Mouse (Mus musculus): Measurements from ENCODE around the gene Ppp1r13b. TPM values are rescaled to one million over a fixed set of nuclear protein-coding genes. Genes with fewer than 3 reads are reported as not detected.

Gene Ppp1r13b
- total and polyA plus RNA-seq, 2 experiments from 2014 or later: 11.2 to 18.2 TPM

DNA sequence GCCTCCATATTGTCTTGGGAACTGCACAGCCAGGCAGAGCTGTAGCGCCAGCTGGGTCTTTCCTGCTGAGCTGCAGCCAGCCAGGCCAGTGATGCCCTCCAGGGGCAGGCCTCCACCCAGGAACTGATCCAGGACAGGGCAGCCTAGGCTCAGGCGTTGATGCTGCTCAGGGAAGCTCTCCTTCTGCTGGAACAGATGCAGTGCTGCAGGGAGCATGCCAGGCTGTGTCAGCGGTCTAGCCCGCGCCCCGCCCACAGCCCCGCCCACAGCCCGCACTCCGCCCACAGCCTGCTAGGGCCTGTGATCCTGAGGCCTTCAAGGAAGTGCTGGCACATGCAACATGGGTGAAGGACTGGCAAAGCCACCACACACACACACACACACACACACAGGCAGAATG is 98.1 kb downstream of the Ppp1r13b start:
- no peak overlapping the region for H3K4me3 ChIP-seq (ENCODE audit: low read depth, low read length)
- DNase-seq (ENCODE audit: low spot score): peak; percentile 63
- peaks cover 6% of the 10 kb centered on the region; the same call in 1 of the 2 replicates for H3K4me1 ChIP-seq (ENCODE audit: control insufficient read depth, insufficient read depth)
- peak; percentile 9; the same call in 1 of the 2 replicates for ATAC-seq (ENCODE audit: insufficient read depth, low read depth)
- H3K27me3 ChIP-seq (ENCODE audit: control insufficient read depth, insufficient read depth, low read length): no peaks in the 10 kb centered on the region
- H3K36me3 ChIP-seq (replicated peaks; ENCODE audit: control insufficient read depth, insufficient read depth, low read length): peaks cover 37% of the 10 kb centered on the region
- H3K9me3 ChIP-seq (replicated peaks; ENCODE audit: control insufficient read depth, low read length): no peaks in the 10 kb centered on the region
- no peak for TF ChIP-seq EP300 (IDR thresholded peaks at IDR 0.05; ENCODE audit: low read depth)
- peak; percentile 26; the same call in 1 of the 2 replicates for TF ChIP-seq CTCF (IDR thresholded peaks at IDR 0.05; ENCODE audit: low read depth)
- WGBS: 2% methylated on average over 9 of the region's 9 CpGs
- H3K9ac ChIP-seq (replicated peaks; ENCODE audit: low read depth, low read length): no peak overlapping the region
- H3K4me2 ChIP-seq (ENCODE audit: low read depth, low read length): no peak overlapping the region
- H3K27ac ChIP-seq (ENCODE audit: low read depth): 0 out of 2 replicates have a peak overlapping the region, but pooled peaks have one; percentile 4

DNA sequence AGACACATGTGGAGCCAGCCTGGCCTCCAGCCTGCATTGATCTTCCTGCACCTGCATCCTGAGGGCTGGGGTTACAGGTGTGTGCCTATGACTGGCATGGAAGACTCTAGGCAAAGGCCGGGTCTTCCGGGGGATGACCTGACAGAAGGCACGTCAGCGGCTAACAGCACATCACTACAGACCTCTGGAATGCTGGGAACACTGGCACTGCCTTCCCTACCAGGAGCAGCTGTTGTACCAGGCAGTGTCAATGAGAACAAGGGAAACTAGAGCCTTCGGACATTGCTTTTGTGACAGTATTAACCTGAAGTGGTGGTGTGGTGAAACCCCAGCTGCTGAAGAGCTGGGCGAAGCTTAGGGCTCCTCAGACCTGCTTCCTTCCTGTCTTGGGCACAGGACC is 99.1 kb downstream of the Ppp1r13b start:
- Histone ChIP-seq H3K9me3 (replicated peaks; ENCODE audit: control insufficient read depth, low read length) (no peaks in the 10 kb centered on the region), H3K4me2 (ENCODE audit: low read depth, low read length) (no peak overlapping the region), H3K27me3 (ENCODE audit: control insufficient read depth, insufficient read depth, low read length) (no peaks in the 10 kb centered on the region), H3K27ac (ENCODE audit: low read depth) (no peak overlapping the region), H3K4me3 (ENCODE audit: low read depth, low read length) (no peak overlapping the region), H3K4me1 (ENCODE audit: control insufficient read depth, insufficient read depth) (peaks cover 5% of the 10 kb centered on the region; the same call in 1 of the 2 replicates), H3K36me3 (replicated peaks; ENCODE audit: control insufficient read depth, insufficient read depth, low read length) (peaks cover 46% of the 10 kb centered on the region), H3K9ac (replicated peaks; ENCODE audit: low read depth, low read length) (no peak overlapping the region)
- no peak for TF ChIP-seq CTCF (IDR thresholded peaks at IDR 0.05; ENCODE audit: low read depth)
- TF ChIP-seq EP300 (IDR thresholded peaks at IDR 0.05; ENCODE audit: low read depth): no peak
- ATAC-seq (ENCODE audit: insufficient read depth, low read depth) (no peak), DNase-seq (ENCODE audit: low spot score) (no peak)
- 85% methylated on average over 6 of the region's 6 CpGs for WGBS

DNA sequence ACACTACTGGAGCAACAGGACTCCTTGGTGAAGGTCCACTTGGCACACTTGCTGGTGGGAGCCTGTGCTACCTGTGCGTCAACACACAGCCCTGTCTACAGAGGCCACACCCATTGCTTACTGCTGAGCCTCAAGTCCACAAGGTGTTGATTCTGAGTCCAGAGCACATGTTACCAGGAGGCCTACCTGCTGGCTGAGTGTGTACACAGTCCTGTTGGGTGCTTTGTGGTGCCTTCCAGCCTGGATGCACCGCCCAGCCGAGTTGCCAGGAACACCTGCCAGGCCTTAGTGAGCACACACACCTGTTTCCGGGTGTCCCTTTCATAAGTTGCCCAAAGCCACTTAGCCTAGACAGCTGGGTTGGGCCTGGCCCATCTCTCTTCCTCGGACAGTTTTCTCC is 104.4 kb downstream of the Ppp1r13b start:
- Histone ChIP-seq H3K27me3 (ENCODE audit: control insufficient read depth, insufficient read depth, low read length) (no peaks in the 10 kb centered on the region), H3K36me3 (replicated peaks; ENCODE audit: control insufficient read depth, insufficient read depth, low read length) (peaks cover 80% of the 10 kb centered on the region), H3K4me1 (ENCODE audit: control insufficient read depth, insufficient read depth) (0 out of 2 replicates have a peak, but pooled peaks cover 4% of the 10 kb centered on the region), H3K9ac (replicated peaks; ENCODE audit: low read depth, low read length) (no peak overlapping the region), H3K27ac (ENCODE audit: low read depth) (no peak overlapping the region), H3K4me3 (ENCODE audit: low read depth, low read length) (no peak overlapping the region), H3K9me3 (replicated peaks; ENCODE audit: control insufficient read depth, low read length) (no peaks in the 10 kb centered on the region), H3K4me2 (ENCODE audit: low read depth, low read length) (no peak overlapping the region)
- ATAC-seq (ENCODE audit: insufficient read depth, low read depth) (no peak), DNase-seq (ENCODE audit: low spot score) (no peak)
- TF ChIP-seq CTCF (IDR thresholded peaks at IDR 0.05; ENCODE audit: low read depth) (no peak), EP300 (IDR thresholded peaks at IDR 0.05; ENCODE audit: low read depth) (no peak)
- 87% methylated on average over 5 of the region's 5 CpGs for WGBS

DNA sequence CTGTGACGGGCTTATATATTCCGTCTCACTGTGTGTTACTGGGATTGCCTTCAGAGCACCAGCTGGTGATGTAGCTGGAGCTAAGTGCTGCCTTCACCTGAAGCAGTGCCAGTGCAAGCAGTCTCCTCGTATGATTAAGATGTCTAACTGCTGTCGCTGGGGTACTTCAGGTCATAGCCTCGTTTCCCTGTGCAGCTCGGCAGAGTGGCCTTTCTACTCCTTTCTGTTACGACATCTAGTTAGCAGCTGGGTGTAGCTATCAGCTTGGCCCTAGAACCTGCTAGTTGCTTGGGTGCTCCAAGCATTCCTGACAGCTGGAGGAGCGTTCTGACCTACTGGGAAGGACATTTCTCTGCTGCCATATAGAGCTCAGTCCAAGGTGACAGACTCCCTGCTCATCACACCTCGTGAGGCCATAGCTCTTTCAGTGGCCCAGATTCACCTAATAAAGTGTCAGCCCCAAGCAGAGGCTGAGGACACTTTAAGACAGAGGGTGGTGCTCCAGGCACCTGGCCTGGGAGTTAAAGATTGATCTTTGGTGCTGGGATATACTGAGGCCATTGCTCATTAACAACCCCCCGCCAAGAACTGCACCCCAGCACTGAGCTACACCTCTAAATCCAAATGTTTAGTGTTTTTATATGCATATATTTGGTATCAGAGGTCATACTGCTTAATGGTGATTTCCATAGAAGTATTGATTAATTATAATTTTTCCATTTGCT is 107.3 kb downstream of the Ppp1r13b start:
- H3K4me1 ChIP-seq (ENCODE audit: control insufficient read depth, insufficient read depth): 0 out of 2 replicates have a peak, but pooled peaks cover 4% of the 10 kb centered on the region
- peak overlapping the region; percentile 70 for H3K27ac ChIP-seq (ENCODE audit: low read depth)
- H3K4me2 ChIP-seq (ENCODE audit: low read depth, low read length): no peak overlapping the region
- DNase-seq (ENCODE audit: low spot score): peak; percentile 55
- 53% methylated on average over 10 of the region's 10 CpGs for WGBS
- peaks cover 71% of the 10 kb centered on the region for H3K36me3 ChIP-seq (replicated peaks; ENCODE audit: control insufficient read depth, insufficient read depth, low read length)
- no peaks in the 10 kb centered on the region for H3K9me3 ChIP-seq (replicated peaks; ENCODE audit: control insufficient read depth, low read length)
- no peaks in the 10 kb centered on the region for H3K27me3 ChIP-seq (ENCODE audit: control insufficient read depth, insufficient read depth, low read length)
- ATAC-seq (ENCODE audit: insufficient read depth, low read depth): peak; percentile 80
- TF ChIP-seq CTCF (IDR thresholded peaks at IDR 0.05; ENCODE audit: low read depth) (no peak), EP300 (IDR thresholded peaks at IDR 0.05; ENCODE audit: low read depth) (no peak)
- H3K9ac ChIP-seq (replicated peaks; ENCODE audit: low read depth, low read length): no peak overlapping the region
- no peak overlapping the region for H3K4me3 ChIP-seq (ENCODE audit: low read depth, low read length)

DNA sequence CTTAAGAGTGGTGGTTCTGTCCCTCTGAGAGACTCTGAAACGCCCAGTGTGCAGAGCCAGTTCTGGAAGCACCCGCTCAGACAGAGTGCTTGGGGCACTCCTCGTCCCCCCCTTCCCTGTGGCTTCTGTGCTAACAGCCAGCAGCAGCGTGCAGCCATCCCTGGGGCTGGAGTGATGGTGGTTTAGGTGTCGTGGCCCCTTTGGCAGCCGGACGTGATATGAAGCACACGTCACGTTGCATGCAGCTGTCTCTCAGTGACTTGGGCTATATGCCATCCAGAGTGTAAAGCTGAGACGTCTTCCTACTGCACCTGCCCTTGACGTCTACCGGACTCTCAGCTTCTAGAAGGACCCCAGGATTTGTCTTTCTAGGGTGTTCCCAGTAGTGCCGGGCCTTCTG is 109.4 kb downstream of the Ppp1r13b start:
- no peak overlapping the region for H3K9ac ChIP-seq (replicated peaks; ENCODE audit: low read depth, low read length)
- H3K9me3 ChIP-seq (replicated peaks; ENCODE audit: control insufficient read depth, low read length): no peaks in the 10 kb centered on the region
- no peak for TF ChIP-seq CTCF (IDR thresholded peaks at IDR 0.05; ENCODE audit: low read depth)
- no peak for TF ChIP-seq EP300 (IDR thresholded peaks at IDR 0.05; ENCODE audit: low read depth)
- H3K27ac ChIP-seq (ENCODE audit: low read depth): no peak overlapping the region
- H3K4me2 ChIP-seq (ENCODE audit: low read depth, low read length): no peak overlapping the region
- H3K4me3 ChIP-seq (ENCODE audit: low read depth, low read length): no peak overlapping the region
- DNase-seq (ENCODE audit: low spot score) (no peak), ATAC-seq (ENCODE audit: insufficient read depth, low read depth) (no peak)
- WGBS: 86% methylated on average over 13 of the region's 13 CpGs
- peaks cover 70% of the 10 kb centered on the region for H3K36me3 ChIP-seq (replicated peaks; ENCODE audit: control insufficient read depth, insufficient read depth, low read length)
- 0 out of 2 replicates have a peak, but pooled peaks cover 4% of the 10 kb centered on the region for H3K4me1 ChIP-seq (ENCODE audit: control insufficient read depth, insufficient read depth)
- no peaks in the 10 kb centered on the region for H3K27me3 ChIP-seq (ENCODE audit: control insufficient read depth, insufficient read depth, low read length)
